Mouse (Mus musculus): ENCODE results near the gene D230025D16Rik.

DNA sequence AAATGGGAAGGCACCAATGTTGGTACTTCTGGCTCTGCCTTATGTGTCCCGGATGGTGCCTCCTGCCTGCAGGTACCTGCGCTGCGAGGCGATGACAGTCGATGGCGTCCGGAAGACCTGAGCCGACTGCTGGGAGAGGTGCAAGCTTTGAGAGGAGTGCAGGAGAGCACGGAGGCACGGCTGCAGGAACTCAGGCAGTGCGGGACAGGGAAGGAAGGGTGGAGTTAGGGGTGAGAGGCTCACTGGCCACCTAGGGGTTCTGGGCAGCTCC, 45.9 kb downstream of the D230025D16Rik start:
- no peak for TF ChIP-seq CTCF (IDR thresholded peaks at IDR 0.05; ENCODE audit: low read depth)
- no peak for TF ChIP-seq EP300 (optimal IDR thresholded peaks at IDR 0.05)

Data from stomach, postnatal 0 days (tissue).